Mouse (Mus musculus) stomach, embryonic 14.5 days (tissue): ENCODE measurements at regions not wholly inside any gene's neighbourhood (a gene's known extent, or its start where the extent isn't known, plus 50 kb on each side); places are given as distances from the start of the nearest gene placed in this dataset.

ENCODE experiments used
- ATAC-seq: fragments of 200-750 bp; cut with Nextera tagmentation; 2 replicates; pipeline ENCODE4 v1.8.0; 2017; ENCODE audit warnings: low read depth, moderate TSS enrichment; ENCODE audit not compliant: insufficient number of reproducible peaks, insufficient read depth, low FRiP score
- H3K27ac ChIP-seq: fragments of 300-500 bp; sonication (generic); 2 replicates; pipeline ENCODE4 v1.5.1; 2014; ENCODE audit warnings: mild to moderate bottlenecking, low read length, moderate library complexity, mixed read lengths
- H3K27me3 ChIP-seq: fragments of 300-500 bp; sonication (generic); 2 replicates; pipeline ENCODE4 v1.6.1; 2014; ENCODE audit warnings: low read length, control low read depth, mixed read lengths; ENCODE audit not compliant: control insufficient read depth, insufficient read depth
- H3K36me3 ChIP-seq: fragments of 300-500 bp; sonication (generic); 2 replicates; pipeline ENCODE4 v1.6.1; 2014; ENCODE audit warnings: mild to moderate bottlenecking, control low read depth, low read length, moderate library complexity, mixed read lengths; ENCODE audit not compliant: control insufficient read depth, insufficient read depth
- H3K4me1 ChIP-seq: fragments of 300-500 bp; sonication (generic); 2 replicates; pipeline ENCODE4 v1.6.1; 2014; ENCODE audit warnings: low read length, control low read depth, mixed read lengths; ENCODE audit not compliant: control insufficient read depth, insufficient read depth
- H3K4me2 ChIP-seq: fragments of 300-500 bp; sonication (generic); replicated peaks from 2 replicates; pipeline ENCODE4 v1.6.1; 2014; ENCODE audit warnings: low read depth, low read length, control low read depth
- H3K4me3 ChIP-seq: fragments of 300-500 bp; sonication (generic); 2 replicates; pipeline ENCODE4 v1.5.1; 2014; ENCODE audit warnings: low read depth, low read length, control low read depth
- H3K9ac ChIP-seq: fragments of 300-500 bp; sonication (generic); replicated peaks from 2 replicates; pipeline ENCODE4 v1.6.1; 2014; ENCODE audit warnings: low read depth, mild to moderate bottlenecking, control low read depth, low read length, moderate library complexity, mixed read lengths
- H3K9me3 ChIP-seq: fragments of 300-500 bp; sonication (generic); 2 replicates; pipeline ENCODE4 v1.6.1; 2016; ENCODE audit warnings: low read depth, low read length, control low read depth; ENCODE audit not compliant: control insufficient read depth
- WGBS: fragments of 180-500 bp; shearing (Covaris S2); extraction: QIAGEN DNeasy Blood & Tissue Kit; methylation state at CpG from one replicate; pipeline ENCODE4 v1.1.7; 2014; 5-methylcytosine and 5-hydroxymethylcytosine counted together

GRCm38 (mm10) chr10:121150668-121151067 is 116.9 kb downstream of the Wif1 start:
- H3K9me3 ChIP-seq: no peaks in the 10 kb centered on the region
- H3K9ac ChIP-seq: no peak overlapping the region
- no peak overlapping the region for H3K4me2 ChIP-seq
- no peaks in the 10 kb centered on the region for H3K4me1 ChIP-seq
- H3K36me3 ChIP-seq: no peaks in the 10 kb centered on the region
- H3K4me3 ChIP-seq: no peak overlapping the region
- H3K27ac ChIP-seq: no peak overlapping the region
- 74% methylated on average over 9 of the region's 9 CpGs for WGBS
- no peak for ATAC-seq
- no peaks in the 10 kb centered on the region for H3K27me3 ChIP-seq

DNA sequence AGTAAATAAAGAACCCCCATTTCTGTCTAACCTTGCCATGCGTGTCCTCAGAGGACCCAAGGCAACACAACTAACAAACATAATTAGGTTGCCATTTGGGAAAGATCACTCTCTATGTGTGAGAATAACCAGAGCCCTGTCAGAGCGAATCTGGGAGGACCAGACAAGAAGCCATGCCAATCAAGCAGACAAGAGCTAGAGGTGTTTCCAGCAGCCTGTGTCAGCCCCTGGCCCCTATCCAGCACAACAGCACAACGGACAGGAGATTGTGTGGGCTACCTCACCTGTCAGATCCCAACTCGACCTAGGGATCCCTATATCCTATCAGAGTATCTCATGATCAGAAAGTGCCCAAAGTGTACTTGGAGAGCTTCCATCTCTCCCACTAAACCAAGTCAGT is 119.9 kb downstream of the Wif1 start:
- Histone ChIP-seq H3K4me2 (no peak overlapping the region), H3K27ac (no peak overlapping the region), H3K4me3 (no peak overlapping the region), H3K9me3 (no peaks in the 10 kb centered on the region), H3K9ac (no peak overlapping the region), H3K27me3 (no peaks in the 10 kb centered on the region), H3K36me3 (no peaks in the 10 kb centered on the region), H3K4me1 (no peaks in the 10 kb centered on the region)
- WGBS: 59% methylated on average over 4 of the region's 4 CpGs
- no peak for ATAC-seq

DNA sequence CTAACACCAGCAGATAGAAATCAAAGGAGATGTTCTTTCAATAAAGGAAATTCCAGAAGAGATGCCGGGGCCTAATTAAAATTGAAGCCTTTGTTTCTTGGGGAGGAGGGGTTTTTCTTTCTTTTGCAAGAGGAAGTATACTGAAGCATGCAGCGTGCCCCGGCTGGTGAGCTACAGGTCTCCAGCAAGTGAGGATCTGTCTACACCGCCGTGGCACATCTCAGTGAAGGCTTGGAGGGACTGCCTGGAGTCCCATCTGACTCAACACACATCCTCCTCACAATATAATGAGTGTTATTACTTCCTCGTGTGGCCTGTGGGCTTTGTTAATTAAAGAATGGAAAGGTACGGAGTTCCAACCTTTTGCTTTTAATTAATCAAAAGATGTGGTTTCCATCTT is 126.7 kb downstream of the Wif1 start:
- Histone ChIP-seq H3K4me3 (no peak overlapping the region), H3K9ac (no peak overlapping the region), H3K4me2 (no peak overlapping the region), H3K4me1 (no peaks in the 10 kb centered on the region), H3K27me3 (no peaks in the 10 kb centered on the region), H3K36me3 (no peaks in the 10 kb centered on the region), H3K27ac (no peak overlapping the region), H3K9me3 (no peaks in the 10 kb centered on the region)
- ATAC-seq: no peak
- WGBS: 78% methylated on average over 7 of the region's 7 CpGs

- WGBS: 74% methylated on average over 11 of the region's 11 CpGs
These were observed 127.4 kb downstream of the Wif1 start for GRCm38 (mm10) chr10:121161201-121161600.

DNA sequence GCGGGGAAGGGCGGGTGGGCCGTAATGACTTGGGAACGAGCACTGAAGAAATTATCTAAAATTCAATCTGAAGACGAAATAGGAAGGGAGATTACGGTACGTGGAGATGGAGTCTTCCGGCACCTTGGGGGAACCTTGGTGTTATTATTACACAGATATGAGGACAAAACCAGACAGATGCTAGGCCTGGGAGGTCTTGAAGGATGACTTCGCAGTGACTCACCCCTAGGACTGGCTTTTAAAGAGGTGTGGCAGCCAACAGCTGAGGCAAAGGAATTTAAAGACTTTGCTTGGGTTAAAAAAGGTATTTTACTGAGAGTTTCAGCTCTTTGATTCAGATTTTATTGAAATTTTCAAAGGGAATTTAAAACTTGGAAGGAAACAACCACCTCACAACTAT is 140.3 kb downstream of the Wif1 start:
- WGBS: 87% methylated on average over 9 of the region's 9 CpGs
- H3K9ac ChIP-seq: no peak overlapping the region
- H3K4me2 ChIP-seq: no peak overlapping the region
- no peaks in the 10 kb centered on the region for H3K4me1 ChIP-seq
- no peaks in the 10 kb centered on the region for H3K27me3 ChIP-seq
- no peaks in the 10 kb centered on the region for H3K36me3 ChIP-seq
- H3K4me3 ChIP-seq: no peak overlapping the region
- H3K27ac ChIP-seq: no peak overlapping the region
- ATAC-seq: no peak
- no peaks in the 10 kb centered on the region for H3K9me3 ChIP-seq

More at GRCm38 (mm10) chr10:121161201-121161600, 127.4 kb downstream of the Wif1 start:
- Histone ChIP-seq H3K4me2 (no peak overlapping the region), H3K27me3 (no peaks in the 10 kb centered on the region), H3K9ac (no peak overlapping the region), H3K27ac (no peak overlapping the region), H3K9me3 (no peaks in the 10 kb centered on the region), H3K4me1 (no peaks in the 10 kb centered on the region), H3K4me3 (no peak overlapping the region), H3K36me3 (no peaks in the 10 kb centered on the region)
- ATAC-seq: no peak

GRCm38 (mm10) chr10:121189139-121189538 is 155.4 kb downstream of the Wif1 start:
- no peaks in the 10 kb centered on the region for H3K4me1 ChIP-seq
- ATAC-seq: no peak
- H3K4me2 ChIP-seq: no peak overlapping the region
- no peaks in the 10 kb centered on the region for H3K36me3 ChIP-seq
- no peak overlapping the region for H3K4me3 ChIP-seq
- H3K27me3 ChIP-seq: no peaks in the 10 kb centered on the region
- no peak overlapping the region for H3K9ac ChIP-seq
- WGBS: 90% methylated on average over 7 of the region's 7 CpGs
- H3K9me3 ChIP-seq: no peaks in the 10 kb centered on the region
- H3K27ac ChIP-seq: no peak overlapping the region

GRCm38 (mm10) chr10:121199236-121199635 is 151.8 kb downstream of the Tbc1d30 start:
- no peaks in the 10 kb centered on the region for H3K27me3 ChIP-seq
- no peak overlapping the region for H3K4me2 ChIP-seq
- no peak overlapping the region for H3K9ac ChIP-seq
- H3K4me1 ChIP-seq: no peaks in the 10 kb centered on the region
- no peaks in the 10 kb centered on the region for H3K9me3 ChIP-seq
- ATAC-seq: no peak
- no peaks in the 10 kb centered on the region for H3K36me3 ChIP-seq
- no peak overlapping the region for H3K27ac ChIP-seq
- WGBS: 80% methylated on average over 2 of the region's 2 CpGs
- no peak overlapping the region for H3K4me3 ChIP-seq

- Histone ChIP-seq H3K36me3 (no peaks in the 10 kb centered on the region), H3K4me1 (0 out of 2 replicates have a peak, but pooled peaks cover 3% of the 10 kb centered on the region), H3K27ac (no peak overlapping the region), H3K4me3 (no peak overlapping the region), H3K9me3 (no peaks in the 10 kb centered on the region), H3K4me2 (no peak overlapping the region), H3K27me3 (no peaks in the 10 kb centered on the region), H3K9ac (no peak overlapping the region)
- WGBS: 92% methylated on average over 7 of the region's 7 CpGs
- ATAC-seq: no peak; the same call in 1 of the 2 replicates
These were observed 148.5 kb downstream of the Tbc1d30 start for GRCm38 (mm10) chr10:121202531-121202930.

- Histone ChIP-seq H3K27ac (no peak overlapping the region), H3K9ac (no peak overlapping the region), H3K9me3 (no peaks in the 10 kb centered on the region), H3K27me3 (no peaks in the 10 kb centered on the region), H3K4me2 (no peak overlapping the region), H3K4me3 (no peak overlapping the region), H3K4me1 (0 out of 2 replicates have a peak, but pooled peaks cover 3% of the 10 kb centered on the region), H3K36me3 (no peaks in the 10 kb centered on the region)
- ATAC-seq: no peak
- WGBS: 71% methylated on average over 11 of the region's 11 CpGs
These were observed 145.5 kb downstream of the Tbc1d30 start for GRCm38 (mm10) chr10:121205551-121205950.
